Mouse (Mus musculus) lung, adult 2 months (tissue): Measurements from ENCODE around the gene Nme9. TPM values are rescaled to one million over a fixed set of nuclear protein-coding genes. Genes with fewer than 3 reads are reported as not detected.

ENCODE experiments used
- DNase-seq: peaks from one replicate; pipeline ENCODE4 v3.0.0; 2022
- H3K4me1 ChIP-seq: fragments of 200-500 bp; 2 replicates; pipeline ENCODE4 v1.6.1; 2011; ENCODE audit warnings: low read length; ENCODE audit not compliant: control insufficient read depth, insufficient read depth
- H3K4me3 ChIP-seq: fragments of 200-500 bp; replicated peaks from 2 replicates; pipeline ENCODE3; 2011; ENCODE audit warnings: low read depth, mild to moderate bottlenecking, control low read depth, low read length; ENCODE audit errors: extremely low read depth
- CTCF ChIP-seq: fragments of 200-500 bp; IDR thresholded peaks from 2 replicates; pipeline ENCODE4 v1.5.1; 2011; ENCODE audit warnings: mild to moderate bottlenecking, low read length, control low read depth; ENCODE audit not compliant: insufficient read depth
- POLR2A ChIP-seq: fragments of 200-500 bp; IDR thresholded peaks from 2 replicates; pipeline ENCODE4 v1.6.1; 2011; ENCODE audit warnings: low read depth, mild to moderate bottlenecking, control low read depth, low read length, borderline replicate concordance; ENCODE audit errors: extremely low read depth
- WGBS: fragments of 180-500 bp; shearing (Covaris S2); methylation state at CpG from one replicate; pipeline ENCODE4 v1.1.7; 2018; 5-methylcytosine and 5-hydroxymethylcytosine counted together
- polyA plus RNA-seq: library from polyadenylated mRNA; depleted of rRNA; stranded (reverse); fragments of >200 nt; gene quantifications from 2 replicates; pipeline ENCODE4 v1.2.3, GENCODE M21; 2012; rRNA removed

Gene Nme9
- polyA plus RNA-seq, 1 experiment, result 12.7 TPM

DNA sequence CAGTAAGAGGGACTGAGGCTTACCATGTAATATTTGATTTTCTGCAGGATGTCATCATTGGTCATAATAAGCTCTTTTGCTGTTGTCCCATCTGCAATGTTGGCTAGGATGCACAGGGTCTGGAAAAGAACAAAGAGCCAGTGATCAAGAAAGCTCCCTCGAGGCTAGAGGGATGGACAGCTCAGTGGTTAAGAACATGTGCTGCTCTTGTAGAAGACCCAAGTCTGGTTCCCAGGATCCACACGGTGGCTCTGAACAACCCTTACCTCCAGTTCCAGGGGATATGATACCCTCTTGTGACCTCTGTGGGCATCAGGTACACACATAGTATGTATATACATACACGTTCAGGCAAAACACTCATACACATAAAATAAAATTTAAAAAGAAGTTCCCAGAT lies 36.6 kb downstream of the Nme9 start:
- TF ChIP-seq POLR2A (no peak), CTCF (no peak)
- H3K4me3 ChIP-seq, result no peak overlapping the region
- WGBS, result 74% methylated on average over 3 of the region's 3 CpGs

DNA sequence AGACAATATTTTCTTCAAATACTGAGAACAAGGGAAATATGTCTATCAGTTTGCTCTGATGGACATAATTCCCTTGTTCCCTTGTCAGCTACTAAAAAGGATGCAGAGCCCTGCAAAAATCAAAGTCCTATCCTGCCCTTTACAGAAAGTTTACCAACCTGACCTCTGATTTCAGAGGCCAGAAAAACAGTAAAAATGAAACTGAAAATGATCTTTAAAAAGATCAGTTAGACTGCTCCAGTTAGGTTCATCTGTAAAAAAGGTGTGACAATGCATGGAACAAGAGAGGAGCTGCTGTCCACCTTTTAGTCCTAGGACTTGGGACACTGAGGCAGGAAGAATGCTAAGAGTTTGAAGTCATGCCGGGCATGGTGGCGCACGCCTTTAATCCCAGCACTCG lies 39.8 kb downstream of the Nme9 start:
- WGBS, result 93% methylated on average over 4 of the region's 4 CpGs
- H3K4me3 ChIP-seq, result no peak overlapping the region
- TF ChIP-seq POLR2A (no peak), CTCF (no peak)
- H3K4me1 ChIP-seq, result no peaks in the 10 kb centered on the region
- no peak for DNase-seq

More for the DNA sequence above, 36.6 kb downstream of the Nme9 start:
- no peak for DNase-seq
- H3K4me1 ChIP-seq, result no peaks in the 10 kb centered on the region

DNA sequence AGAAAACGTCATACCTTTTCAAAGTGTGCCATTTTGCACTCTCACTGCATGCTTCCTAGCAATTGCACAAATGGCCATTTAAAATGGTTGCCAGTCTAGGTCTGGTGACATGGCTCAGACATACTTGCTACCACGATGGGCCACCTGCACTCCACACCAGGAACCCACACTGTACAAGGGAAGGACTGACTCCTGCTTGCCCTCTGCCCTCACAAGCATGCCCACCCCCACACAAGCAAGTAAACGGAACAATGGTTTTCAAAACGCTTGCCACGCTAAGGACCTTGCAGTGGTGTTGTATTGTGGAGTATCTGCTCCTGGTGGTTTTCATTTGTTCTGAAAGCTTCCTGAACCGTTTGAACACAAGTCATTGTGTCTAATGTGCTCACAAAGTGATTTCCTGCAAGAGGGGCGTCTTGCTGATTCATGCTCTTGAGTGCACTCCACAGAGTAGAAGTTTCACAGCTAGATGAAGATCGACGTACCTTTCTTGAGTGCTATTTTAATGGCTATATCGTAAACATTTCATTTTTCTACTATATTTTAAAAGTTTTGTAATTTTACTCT lies 41.4 kb downstream of the Nme9 start:
- no peak for DNase-seq
- 61% methylated on average over 10 of the region's 10 CpGs for WGBS
- no peak for TF ChIP-seq CTCF
- TF ChIP-seq POLR2A, result no peak
- Histone ChIP-seq H3K4me3 (no peak overlapping the region), H3K4me1 (no peaks in the 10 kb centered on the region)

DNA sequence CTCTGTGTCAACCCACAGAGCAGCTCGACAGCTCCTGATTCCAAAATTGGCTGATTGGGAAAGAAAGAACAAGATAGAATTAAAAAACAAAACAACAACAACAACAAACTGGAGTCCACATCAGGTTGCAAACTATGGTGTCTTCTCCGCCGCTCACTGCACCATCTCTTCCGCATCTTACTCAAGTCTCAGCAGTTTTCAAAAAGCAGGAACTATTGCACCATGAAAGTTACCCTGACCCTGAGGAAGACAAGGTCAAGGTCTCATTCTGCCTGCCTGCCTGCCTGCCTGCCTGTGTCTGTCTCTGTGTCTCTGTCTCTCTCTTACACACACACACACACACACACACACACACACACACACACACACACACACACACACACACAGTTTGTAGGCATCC lies 48.1 kb downstream of the Nme9 start:
- WGBS, result 92% methylated on average over 4 of the region's 4 CpGs
- Histone ChIP-seq H3K4me1 (no peaks in the 10 kb centered on the region), H3K4me3 (no peak overlapping the region)
- TF ChIP-seq CTCF, result no peak
- no peak for TF ChIP-seq POLR2A
- no peak for DNase-seq

DNA sequence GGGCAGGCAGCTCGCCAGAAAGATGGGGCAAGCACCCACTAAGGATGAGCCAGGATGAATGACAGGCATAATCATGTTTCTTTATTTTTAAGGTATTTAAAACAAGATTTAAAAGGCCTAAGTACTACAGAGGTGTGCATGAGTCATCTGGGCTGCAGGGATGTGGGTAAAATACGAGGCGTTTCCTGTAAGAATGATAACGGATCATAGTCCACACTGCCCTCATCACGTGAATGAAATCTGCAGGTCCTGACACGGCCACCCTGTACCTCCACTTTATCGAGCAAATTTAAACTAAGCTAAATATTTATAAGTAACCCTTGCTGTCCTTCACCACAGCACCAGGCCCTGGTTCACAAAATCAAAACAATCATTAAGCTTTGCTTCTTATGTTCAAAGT lies 54.6 kb downstream of the Nme9 start:
- DNase-seq, result no peak
- H3K4me3 ChIP-seq, result no peak overlapping the region
- TF ChIP-seq CTCF (no peak), POLR2A (no peak)
- 62% methylated on average over 7 of the region's 7 CpGs for WGBS
- H3K4me1 ChIP-seq, result no peaks in the 10 kb centered on the region

Other genes with a start within 250 kb of the Nme9 start
- not detected in 2 replicates for gene Faiml, start 214.2 kb upstream of the Nme9 start, polyA plus RNA-seq
- 2.7 and 5.2 TPM in 2 replicates for gene Cep70, start 208.1 kb upstream of the Nme9 start, polyA plus RNA-seq
- 6.0 and 11.0 TPM in 2 replicates for gene Esyt3, start 92.9 kb upstream of the Nme9 start, polyA plus RNA-seq
- 8.5 and 9.2 TPM in 2 replicates for gene Mras, start 14.1 kb upstream of the Nme9 start, polyA plus RNA-seq
- 8.5 and 10.9 TPM in 2 replicates for gene Armc8, start 117.4 kb downstream of the Nme9 start, polyA plus RNA-seq
- 5.5 and 6.8 TPM in 2 replicates for gene Dbr1, start 124.3 kb downstream of the Nme9 start, polyA plus RNA-seq
- 0.05 TPM in 1 of 2 replicates, not detected in the other for gene A4gnt, start 161.0 kb downstream of the Nme9 start, polyA plus RNA-seq
- gene Dzip1l, start 178.0 kb downstream of the Nme9 start, polyA plus RNA-seq, result 6.7 and 8.3 TPM in 2 replicates